Mouse (Mus musculus) olfactory bulb, adult 2 months (tissue): Measurements from ENCODE around the gene Erbin.

Experiments
- CTCF ChIP-seq: fragments of 200-500 bp; IDR thresholded peaks from 2 replicates; pipeline ENCODE4 v1.5.1; 2012; ENCODE audit warnings: low read depth, mild to moderate bottlenecking, low read length, moderate library complexity; ENCODE audit not compliant: insufficient read depth
- POLR2A ChIP-seq: fragments of 200-500 bp; IDR thresholded peaks from 2 replicates; pipeline ENCODE4 v1.6.1; 2012; ENCODE audit warnings: mild to moderate bottlenecking, low read depth, low read length, moderate library complexity; ENCODE audit not compliant: insufficient read depth

DNA sequence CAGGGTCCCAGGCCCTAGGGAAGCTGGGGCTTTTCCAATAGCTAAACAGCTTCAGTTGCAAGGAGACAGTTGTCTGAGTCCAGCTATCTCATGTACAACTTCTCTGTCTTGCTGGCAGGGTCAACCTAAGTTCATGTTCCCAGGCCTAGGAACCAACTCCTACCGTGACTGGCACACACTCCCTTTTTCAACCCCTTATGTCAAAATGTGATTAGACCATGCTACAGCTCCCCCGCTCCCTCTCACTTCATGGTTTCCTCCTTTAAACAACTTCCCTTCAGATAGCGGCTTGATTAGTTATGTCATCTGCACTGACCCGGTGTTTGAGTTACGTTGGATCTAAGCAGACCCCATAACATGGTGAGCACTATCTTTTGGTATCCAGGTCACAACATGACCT lies 112.8 kb downstream of the Erbin start:
- TF ChIP-seq POLR2A (no peak), CTCF (no peak)
